Mouse (Mus musculus) forebrain, embryonic 15.5 days (tissue): ENCODE results near the gene Hist1h2ab. TPM values are rescaled to one million over a fixed set of nuclear protein-coding genes. Genes with fewer than 3 reads are reported as not detected.
A peak's percentile ranks its signal among the peaks of the same experiment; 100 is the strongest.
"Not testable (repeated sequence)": the region's sequence is repeated elsewhere in the genome, so short reads cannot be mapped to it uniquely, and the experiment has no call there.

ENCODE experiments used
- ATAC-seq: fragments of 200-750 bp; cut with Nextera tagmentation; replicated peaks from 2 replicates; pipeline ENCODE4 v1.8.0; 2017; ENCODE audit warnings: mild to moderate bottlenecking, moderate TSS enrichment, moderate library complexity
- H3K27ac ChIP-seq: fragments of 300-500 bp; sonication (generic); replicated peaks from 2 replicates; pipeline ENCODE4 v1.5.1; 2015; ENCODE audit warnings: mild to moderate bottlenecking, inconsistent platforms
- H3K27me3 ChIP-seq: fragments of 300-500 bp; sonication (generic); 2 replicates; pipeline ENCODE4 v1.6.1; 2015; ENCODE audit warnings: inconsistent platforms
- H3K36me3 ChIP-seq: fragments of 300-500 bp; sonication (generic); 2 replicates; pipeline ENCODE4 v1.6.1; 2015; ENCODE audit warnings: mild to moderate bottlenecking, inconsistent platforms
- H3K4me1 ChIP-seq: fragments of 300-500 bp; sonication (generic); 2 replicates; pipeline ENCODE4 v1.6.1; 2015; ENCODE audit warnings: inconsistent platforms
- H3K4me2 ChIP-seq: fragments of 300-500 bp; sonication (generic); replicated peaks from 2 replicates; pipeline ENCODE4 v1.6.1; 2015; ENCODE audit warnings: mild to moderate bottlenecking, inconsistent platforms
- H3K4me3 ChIP-seq: fragments of 300-500 bp; sonication (generic); 2 replicates; pipeline ENCODE4 v1.5.1; 2015; ENCODE audit warnings: mild to moderate bottlenecking, inconsistent platforms
- H3K9ac ChIP-seq: fragments of 300-500 bp; sonication (generic); replicated peaks from 2 replicates; pipeline ENCODE4 v1.6.1; 2015; ENCODE audit warnings: mild to moderate bottlenecking, inconsistent platforms
- H3K9me3 ChIP-seq: fragments of 300-500 bp; sonication (generic); 2 replicates; pipeline ENCODE4 v1.6.1; 2016; ENCODE audit warnings: inconsistent platforms
- WGBS: fragments of 180-500 bp; shearing (Covaris S2); methylation state at CpG from one replicate; pipeline ENCODE4 v1.1.7; 2015; ENCODE audit warnings: mixed read lengths; 5-methylcytosine and 5-hydroxymethylcytosine counted together
- polyA plus RNA-seq: library from polyadenylated mRNA; unstranded; fragments of >200 nt; fragmentation: Nextera tagmentation; extraction: Ambion mirVana; gene quantifications from 2 replicates; pipeline ENCODE4 v1.2.1, GENCODE M21; 2015

The Hist1h2ab gene
- polyA plus RNA-seq, 1 experiment from 2014 or later, result 26.0 TPM

- peak; percentile 92 for ATAC-seq
- under 1% methylated on average over 39 of the region's 39 CpGs for WGBS
- H3K4me2 ChIP-seq, result peak overlapping the region; percentile 100
- H3K27ac ChIP-seq, result peak overlapping the region; percentile 96
- no peaks in the 10 kb centered on the region for H3K36me3 ChIP-seq
- peak overlapping the region; percentile 77 for H3K9ac ChIP-seq
- no peaks in the 10 kb centered on the region for H3K27me3 ChIP-seq
- peak overlapping the region; percentile 54 for H3K4me3 ChIP-seq
- peaks cover 25% of the 10 kb centered on the region for H3K4me1 ChIP-seq
- no peaks in the 10 kb centered on the region for H3K9me3 ChIP-seq
Observed at GRCm38 (mm10) chr13:23739069-23739921, 11.6 kb upstream of the Hist1h2ab start.

GRCm38 (mm10) chr13:23739922-23740252 is 11.0 kb upstream of the Hist1h2ab start:
- Histone ChIP-seq H3K27me3 (no peaks in the 10 kb centered on the region), H3K9me3 (no peaks in the 10 kb centered on the region), H3K36me3 (no peaks in the 10 kb centered on the region), H3K9ac (peak overlapping the region; percentile 77), H3K27ac (peak overlapping the region; percentile 96), H3K4me1 (peaks cover 30% of the 10 kb centered on the region), H3K4me3 (peak overlapping the region; percentile 54), H3K4me2 (peak overlapping the region; percentile 100)
- 1% methylated on average over 14 of the region's 14 CpGs for WGBS
- ATAC-seq, result no peak

DNA sequence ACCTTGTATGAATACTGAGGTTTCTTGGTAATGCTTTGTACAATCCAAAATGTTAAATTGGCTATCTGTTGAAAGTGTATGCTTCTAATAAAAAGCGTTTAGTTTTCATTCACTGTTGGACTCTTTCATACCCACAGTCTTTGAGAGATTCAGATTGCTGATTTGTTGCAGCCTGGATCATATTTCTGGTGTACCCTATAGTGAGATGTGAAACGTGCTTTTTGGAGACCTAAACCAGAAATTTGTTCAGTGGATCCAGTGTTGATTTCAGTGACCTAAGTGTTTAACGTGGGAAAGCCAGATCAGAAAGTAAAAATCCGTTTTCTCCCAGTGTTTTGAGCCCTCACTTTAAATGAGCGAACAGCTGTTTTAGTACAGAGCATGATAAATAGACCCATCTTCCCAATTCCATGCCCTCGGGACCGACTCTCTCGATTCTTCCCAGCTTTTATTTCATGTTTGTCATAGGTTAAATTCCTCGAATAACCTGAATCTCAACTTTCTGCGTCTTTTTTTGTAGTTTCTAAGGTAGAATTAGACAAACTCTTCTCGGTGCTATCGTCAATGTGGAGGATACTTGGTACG is 10.6 kb upstream of the Hist1h2ab start:
- WGBS, result 33% methylated on average over 13 of the region's 13 CpGs

GRCm38 (mm10) chr13:23740910-23741309 is 10.0 kb upstream of the Hist1h2ab start:
- H3K4me1 ChIP-seq, result peaks cover 33% of the 10 kb centered on the region
- H3K9me3 ChIP-seq, result no peaks in the 10 kb centered on the region
- H3K9ac ChIP-seq, result no peak overlapping the region
- H3K4me2 ChIP-seq, result no peak overlapping the region
- no peaks in the 10 kb centered on the region for H3K36me3 ChIP-seq
- no peak overlapping the region for H3K27ac ChIP-seq
- ATAC-seq, result no peak
- H3K27me3 ChIP-seq, result no peaks in the 10 kb centered on the region
- no peak overlapping the region for H3K4me3 ChIP-seq
- 67% methylated on average over 5 of the region's 5 CpGs for WGBS

More for the DNA sequence above, 10.6 kb upstream of the Hist1h2ab start:
- Histone ChIP-seq H3K4me2 (peak overlapping the region; percentile 100), H3K9ac (peak overlapping the region; percentile 77), H3K4me1 (peaks cover 30% of the 10 kb centered on the region), H3K9me3 (no peaks in the 10 kb centered on the region), H3K27ac (peak overlapping the region; percentile 96), H3K4me3 (peak overlapping the region; percentile 54), H3K27me3 (no peaks in the 10 kb centered on the region), H3K36me3 (no peaks in the 10 kb centered on the region)
- no peak for ATAC-seq

DNA sequence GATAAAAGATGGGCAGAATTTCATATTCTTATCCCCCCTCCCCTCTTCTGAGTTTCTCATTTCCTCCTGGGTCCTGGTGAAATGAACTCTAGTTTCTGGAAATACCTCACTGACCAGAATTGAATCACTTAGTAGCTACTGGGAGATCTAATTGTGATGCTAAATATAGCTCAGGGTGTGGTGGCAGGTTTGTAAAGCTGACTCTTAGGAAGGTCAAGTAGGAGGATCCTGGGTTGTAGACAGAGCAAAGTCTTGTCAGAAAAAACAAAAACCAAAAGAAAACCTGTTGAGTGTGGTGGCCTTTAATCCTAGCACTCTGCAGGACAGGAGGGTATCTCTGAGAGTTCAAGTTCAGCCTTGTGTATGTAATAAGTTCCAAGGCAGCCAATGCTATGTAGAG is 8.9 kb upstream of the Hist1h2ab start:
- H3K9ac ChIP-seq, result no peak overlapping the region
- H3K9me3 ChIP-seq, result no peaks in the 10 kb centered on the region
- H3K27ac ChIP-seq, result no peak overlapping the region
- H3K27me3 ChIP-seq, result no peaks in the 10 kb centered on the region
- no peak for ATAC-seq
- no peak overlapping the region for H3K4me2 ChIP-seq
- peaks cover 34% of the 10 kb centered on the region for H3K4me1 ChIP-seq
- no peak overlapping the region for H3K4me3 ChIP-seq
- no peaks in the 10 kb centered on the region for H3K36me3 ChIP-seq

DNA sequence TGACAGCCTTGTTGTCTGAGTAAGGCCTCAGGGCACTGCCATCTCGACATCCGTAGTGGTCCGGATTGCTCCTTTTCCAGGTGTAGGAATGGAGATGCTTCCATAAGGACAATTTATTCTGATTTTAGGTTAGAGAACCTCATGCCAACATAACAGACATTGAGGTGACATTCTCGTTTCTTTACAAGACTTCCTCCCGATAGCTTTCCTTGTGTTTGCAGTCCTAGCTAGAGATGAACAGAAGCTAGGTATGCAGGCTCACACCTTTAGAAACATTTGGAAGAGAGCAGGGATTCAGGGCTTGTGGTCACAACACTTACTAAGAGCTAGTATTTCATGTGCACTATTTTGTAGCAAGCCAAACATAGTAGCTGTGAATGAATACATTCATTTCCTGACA is 7.7 kb upstream of the Hist1h2ab start:
- no peak overlapping the region for H3K27ac ChIP-seq
- no peak overlapping the region for H3K4me2 ChIP-seq
- ATAC-seq, result no peak
- H3K9me3 ChIP-seq, result no peaks in the 10 kb centered on the region
- H3K27me3 ChIP-seq, result no peaks in the 10 kb centered on the region
- 86% methylated on average over 5 of the region's 5 CpGs for WGBS
- H3K36me3 ChIP-seq, result no peaks in the 10 kb centered on the region
- H3K4me1 ChIP-seq, result peaks cover 41% of the 10 kb centered on the region
- no peak overlapping the region for H3K9ac ChIP-seq
- no peak overlapping the region for H3K4me3 ChIP-seq

DNA sequence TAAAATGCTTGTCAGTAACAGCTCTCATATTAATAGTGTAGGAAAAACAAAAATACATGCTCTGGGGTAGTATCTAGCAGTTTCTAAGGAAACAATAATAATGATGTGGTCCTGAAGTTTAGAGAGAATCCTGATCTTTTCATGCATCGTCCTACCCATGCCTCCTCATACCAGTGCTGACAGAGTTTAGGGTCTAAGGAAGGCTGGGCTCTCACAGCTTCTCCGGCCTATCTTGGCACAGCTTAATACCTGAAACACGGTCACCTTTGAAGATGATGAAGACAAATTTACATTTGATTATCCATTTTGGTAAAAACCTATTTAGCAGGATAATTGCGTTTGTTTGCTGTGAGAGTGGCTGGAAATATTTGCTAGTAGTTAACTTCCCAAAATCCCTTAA is 7.0 kb upstream of the Hist1h2ab start:
- no peaks in the 10 kb centered on the region for H3K27me3 ChIP-seq
- H3K36me3 ChIP-seq, result no peaks in the 10 kb centered on the region
- peak overlapping the region; percentile 67; the same call in 1 of the 2 replicates for H3K27ac ChIP-seq
- WGBS, result 30% methylated on average over 4 of the region's 4 CpGs
- no peak for ATAC-seq
- peak overlapping the region; percentile 51; the same call in 1 of the 2 replicates for H3K4me3 ChIP-seq
- H3K9ac ChIP-seq, result no peak overlapping the region
- no peaks in the 10 kb centered on the region for H3K9me3 ChIP-seq
- peak overlapping the region; percentile 80 for H3K4me2 ChIP-seq
- H3K4me1 ChIP-seq, result peaks cover 44% of the 10 kb centered on the region

DNA sequence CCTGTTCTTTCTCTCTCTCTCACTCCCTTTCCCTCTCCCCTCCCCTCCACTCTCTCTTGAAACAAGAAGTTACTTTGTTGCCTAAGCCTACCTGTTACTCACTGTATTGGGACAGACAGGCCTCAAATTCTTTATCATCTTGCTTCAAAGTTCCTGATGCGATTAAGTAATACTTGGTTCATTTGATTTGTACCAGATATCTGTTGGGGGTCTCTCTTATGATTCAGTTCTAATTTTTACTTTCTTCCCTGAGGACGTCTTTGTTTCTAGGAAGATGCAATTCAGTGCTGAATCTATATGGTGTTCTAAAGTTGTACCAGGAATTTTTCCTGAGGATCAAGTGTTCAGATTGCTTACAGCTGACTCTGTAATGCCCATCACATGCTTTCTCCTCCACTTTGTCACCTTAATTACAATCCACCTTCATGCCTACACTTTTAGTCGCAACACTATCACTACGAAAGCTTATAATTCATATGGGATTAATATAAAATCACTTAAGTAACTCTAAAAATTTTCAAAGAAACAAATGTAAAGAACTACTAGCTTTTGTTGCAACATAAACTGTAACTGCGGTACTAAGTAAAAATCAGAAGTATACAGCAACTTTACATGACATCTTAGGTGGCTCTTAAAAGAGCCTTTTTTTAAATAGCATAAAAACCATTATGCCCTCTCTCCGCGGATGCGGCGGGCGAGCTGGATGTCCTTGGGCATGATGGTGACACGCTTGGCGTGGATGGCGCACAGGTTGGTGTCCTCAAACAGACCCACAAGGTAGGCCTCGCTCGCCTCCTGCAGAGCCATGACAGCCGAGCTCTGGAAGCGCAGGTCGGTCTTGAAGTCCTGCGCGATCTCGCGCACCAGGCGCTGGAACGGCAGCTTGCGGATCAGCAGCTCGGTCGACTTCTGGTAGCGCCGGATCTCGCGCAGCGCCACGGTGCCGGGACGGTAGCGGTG is 6.2 kb upstream of the Hist1h2ab start:
- Histone ChIP-seq H3K4me3 (peak overlapping the region; percentile 51), H3K27ac (peak overlapping the region; percentile 67), H3K4me1 (peaks cover 39% of the 10 kb centered on the region), H3K36me3 (no peaks in the 10 kb centered on the region), H3K4me2 (peak overlapping the region; percentile 80), H3K9ac (0 out of 2 replicates have a peak overlapping the region, but pooled peaks have one; percentile 24), H3K9me3 (no peaks in the 10 kb centered on the region), H3K27me3 (no peaks in the 10 kb centered on the region)
- 2% methylated on average over 17 of the region's 36 CpGs for WGBS
- no peak for ATAC-seq

DNA sequence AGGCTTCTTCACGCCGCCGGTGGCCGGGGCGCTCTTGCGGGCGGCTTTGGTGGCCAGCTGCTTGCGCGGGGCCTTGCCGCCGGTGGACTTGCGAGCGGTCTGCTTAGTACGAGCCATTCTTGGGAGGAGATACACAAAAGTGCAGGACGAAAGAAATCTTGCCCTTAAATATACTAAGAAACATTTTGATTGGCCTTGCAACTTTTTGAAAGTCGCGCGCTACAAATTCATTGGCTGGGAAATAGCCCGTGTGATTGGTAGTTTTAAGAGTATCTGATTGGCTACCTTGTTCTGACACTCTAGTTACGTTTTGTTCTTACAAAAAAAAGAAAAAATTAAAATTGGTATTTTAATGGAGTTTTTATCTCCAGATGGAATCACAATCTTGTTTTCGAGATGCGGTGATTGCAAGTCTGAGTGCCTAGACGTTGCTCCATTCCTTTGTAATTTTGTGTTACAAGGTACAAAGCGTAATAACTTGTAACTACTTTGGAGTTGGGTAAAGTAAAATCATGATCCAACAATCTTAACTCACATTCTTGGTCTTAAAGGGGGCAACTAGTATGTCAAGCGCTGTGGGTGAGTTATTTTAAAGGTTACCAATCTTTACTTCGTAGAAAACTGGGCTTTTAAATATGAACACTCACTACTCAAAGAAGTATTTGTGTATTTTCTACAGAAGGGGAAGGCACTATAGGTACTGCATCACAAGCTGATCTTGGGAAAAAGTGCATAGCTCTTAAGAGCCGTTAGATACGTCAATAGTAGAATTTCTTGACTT is 5.4 kb upstream of the Hist1h2ab start, which contains the start of gene Hist1h3c:
Gene Hist1h3c, minus strand, starts transcription at position 222 of the 781 bp plus-strand sequence.
- Histone ChIP-seq H3K4me3 (peak within 1 kb of the TSS; percentile 51), H3K27me3 (no peaks in the 10 kb centered on the region), H3K27ac (peak within 1 kb of the TSS; percentile 99), H3K36me3 (no peaks in the 10 kb centered on the region), H3K9me3 (no peaks in the 10 kb centered on the region), H3K4me1 (peaks cover 33% of the 10 kb centered on the region), H3K4me2 (peak within 1 kb of the TSS; percentile 80), H3K9ac (peak within 1 kb of the TSS; percentile 60)
- ATAC-seq, result peak; percentile 76
- 1% methylated on average over 28 of the region's 28 CpGs for WGBS

DNA sequence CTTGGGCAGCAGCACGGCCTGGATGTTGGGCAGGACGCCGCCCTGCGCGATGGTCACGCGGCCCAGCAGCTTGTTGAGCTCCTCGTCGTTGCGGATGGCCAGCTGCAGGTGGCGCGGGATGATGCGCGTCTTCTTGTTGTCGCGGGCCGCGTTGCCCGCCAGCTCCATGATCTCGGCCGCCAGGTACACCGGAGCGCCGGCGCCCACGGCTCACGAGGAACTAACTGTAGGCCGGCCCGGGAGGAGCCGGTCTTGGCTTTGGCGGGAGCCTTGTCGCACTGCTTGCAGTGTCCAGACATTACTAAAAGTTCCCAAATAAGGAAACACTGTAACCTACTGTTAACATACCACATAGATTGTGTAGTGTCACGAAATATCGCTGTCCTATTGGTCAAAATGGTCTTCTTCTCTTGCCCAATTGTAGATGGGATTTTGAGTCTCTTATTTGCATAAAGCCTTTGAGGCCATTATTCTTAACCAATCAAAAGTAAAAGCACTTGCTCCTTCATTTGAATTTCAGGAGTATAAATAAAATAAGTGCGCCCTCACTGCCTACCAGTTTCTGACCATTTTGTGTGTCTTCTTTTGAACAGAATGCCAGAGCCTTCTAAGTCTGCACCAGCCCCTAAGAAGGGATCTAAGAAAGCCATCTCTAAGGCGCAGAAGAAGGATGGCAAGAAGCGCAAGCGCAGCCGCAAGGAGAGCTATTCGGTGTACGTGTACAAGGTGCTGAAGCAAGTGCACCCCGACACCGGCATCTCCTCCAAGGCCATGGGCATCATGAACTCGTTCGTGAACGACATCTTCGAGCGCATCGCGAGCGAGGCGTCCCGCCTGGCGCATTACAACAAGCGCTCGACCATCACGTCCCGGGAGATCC is 4.5 kb upstream of the Hist1h2ab start, which contains the start of gene Hist1h2bb:
Gene Hist1h2bb, plus strand, starts transcription at position 534 of the 880 bp plus-strand sequence.
- under 1% methylated on average over 42 of the region's 58 CpGs for WGBS
- Histone ChIP-seq H3K9ac (peak within 1 kb of the TSS; percentile 60), H3K4me3 (peak within 1 kb of the TSS; percentile 51), H3K27ac (peak within 1 kb of the TSS; percentile 99), H3K4me1 (peaks cover 30% of the 10 kb centered on the region), H3K4me2 (peak within 1 kb of the TSS; percentile 80)
- H3K27me3 ChIP-seq, H3K36me3 ChIP-seq, H3K9me3 ChIP-seq: not testable (repeated sequence)
- ATAC-seq, result peak; percentile 95
